Mouse (Mus musculus): ENCODE measurements around the gene Tob1.

The Tob1 gene

GRCm38 (mm10) chr11:94198405-94199146, 12.7 kb upstream of the Tob1 start:
- DNase-seq (ENCODE audit: low spot score): no peak

GRCm38 (mm10) chr11:94199771-94200170, 11.5 kb upstream of the Tob1 start:
- no peak for DNase-seq (ENCODE audit: low spot score)

- no peak for DNase-seq (ENCODE audit: low spot score)
Measured at GRCm38 (mm10) chr11:94200422-94200821, 10.8 kb upstream of the Tob1 start.

GRCm38 (mm10) chr11:94202106-94202505, 9.1 kb upstream of the Tob1 start:
- DNase-seq (ENCODE audit: low spot score): no peak

GRCm38 (mm10) chr11:94203066-94203465, 8.2 kb upstream of the Tob1 start:
- no peak for DNase-seq (ENCODE audit: low spot score)

- peak; percentile 35 for DNase-seq (ENCODE audit: low spot score)
Measured at GRCm38 (mm10) chr11:94206398-94207114, 4.7 kb upstream of the Tob1 start.

GRCm38 (mm10) chr11:94208811-94209675, 2.2 kb upstream of the Tob1 start:
- DNase-seq (ENCODE audit: low spot score): no peak

- no peak for DNase-seq (ENCODE audit: low spot score)
Measured at GRCm38 (mm10) chr11:94209695-94210131, 1.5 kb upstream of the Tob1 start.

GRCm38 (mm10) chr11:94210191-94211086, 815 bp upstream of the Tob1 start:
- peak; percentile 97 for DNase-seq (ENCODE audit: low spot score)

- peak; percentile 80 for DNase-seq (ENCODE audit: low spot score)
Measured at GRCm38 (mm10) chr11:94211651-94212488, 616 bp downstream of the Tob1 start.

GRCm38 (mm10) chr11:94212489-94212836, 1.2 kb downstream of the Tob1 start:
- DNase-seq (ENCODE audit: low spot score): no peak

GRCm38 (mm10) chr11:94212997-94213396, 1.7 kb downstream of the Tob1 start:
- DNase-seq (ENCODE audit: low spot score): no peak

- DNase-seq (ENCODE audit: low spot score): no peak
Measured at GRCm38 (mm10) chr11:94213735-94214594, 2.7 kb downstream of the Tob1 start.

- DNase-seq (ENCODE audit: low spot score): no peak
Measured at GRCm38 (mm10) chr11:94215581-94215980, 4.3 kb downstream of the Tob1 start.

- no peak for DNase-seq (ENCODE audit: low spot score)
Measured at GRCm38 (mm10) chr11:94216247-94216646, 5.0 kb downstream of the Tob1 start.

GRCm38 (mm10) chr11:94221257-94221656, 10.0 kb downstream of the Tob1 start:
- no peak for DNase-seq (ENCODE audit: low spot score)

- no peak for DNase-seq (ENCODE audit: low spot score)
Measured at GRCm38 (mm10) chr11:94223531-94223930, 12.3 kb downstream of the Tob1 start.

- peak; percentile 75 for DNase-seq (ENCODE audit: low spot score)
Measured at GRCm38 (mm10) chr11:94225985-94226384, 14.7 kb downstream of the Tob1 start.

GRCm38 (mm10) chr11:94228416-94228815, 17.2 kb downstream of the Tob1 start:
- DNase-seq (ENCODE audit: low spot score): no peak
